Mouse (Mus musculus) forebrain, embryonic 14.5 days (tissue): ENCODE measurements around the gene Snai1. TPM values are rescaled to one million over a fixed set of nuclear protein-coding genes. Genes with fewer than 3 reads are reported as not detected.

Experiments used
- ATAC-seq: fragments of 200-750 bp; cut with Nextera tagmentation; 2 replicates; pipeline ENCODE4 v1.8.0; 2017; ENCODE audit warnings: mild to moderate bottlenecking, moderate library complexity
- DNase-seq: peaks from one replicate; pipeline ENCODE4 v3.0.0-alpha.2; 2015; ENCODE audit warnings: low spot score
- H3K27ac ChIP-seq: fragments of 300-500 bp; sonication (generic); 2 replicates; pipeline ENCODE4 v1.5.1; 2014; ENCODE audit warnings: low read depth, mild to moderate bottlenecking, control low read depth, low read length, moderate library complexity
- H3K27me3 ChIP-seq: fragments of 300-500 bp; sonication (generic); replicated peaks from 2 replicates; pipeline ENCODE4 v1.6.1; 2014; ENCODE audit warnings: low read length, control low read depth, mixed read lengths; ENCODE audit not compliant: control insufficient read depth, insufficient read depth
- H3K36me3 ChIP-seq: fragments of 300-500 bp; sonication (generic); 2 replicates; pipeline ENCODE4 v1.6.1; 2014; ENCODE audit warnings: low read length, control low read depth; ENCODE audit not compliant: control insufficient read depth, insufficient read depth
- H3K4me1 ChIP-seq: fragments of 300-500 bp; sonication (generic); 2 replicates; pipeline ENCODE4 v1.6.1; 2014; ENCODE audit warnings: antibody characterized with exemption, low read length, control low read depth; ENCODE audit not compliant: control insufficient read depth, insufficient read depth
- H3K4me2 ChIP-seq: fragments of 300-500 bp; sonication (generic); 2 replicates; pipeline ENCODE4 v1.6.1; 2014; ENCODE audit warnings: mild to moderate bottlenecking, control low read depth, low read length
- H3K4me3 ChIP-seq: fragments of 300-500 bp; sonication (generic); 2 replicates; pipeline ENCODE4 v1.5.1; 2014; ENCODE audit warnings: low read depth, low read length, control low read depth
- H3K9ac ChIP-seq: fragments of 300-500 bp; sonication (generic); 2 replicates; pipeline ENCODE4 v1.6.1; 2014; ENCODE audit warnings: mild to moderate bottlenecking, low read length, control low read depth, moderate library complexity
- H3K9me3 ChIP-seq: fragments of 300-500 bp; sonication (generic); replicated peaks from 2 replicates; pipeline ENCODE4 v1.6.1; 2016; ENCODE audit warnings: low read length, control low read depth, mixed read lengths; ENCODE audit not compliant: control insufficient read depth
- WGBS: fragments of 180-500 bp; shearing (Covaris S2); extraction: QIAGEN DNeasy Blood & Tissue Kit; methylation state at CpG from one replicate; pipeline ENCODE4 v1.1.7; 2014; 5-methylcytosine and 5-hydroxymethylcytosine counted together
- polyA plus RNA-seq: library from polyadenylated mRNA; unstranded; fragments of >200 nt; fragmentation: Nextera tagmentation; extraction: Ambion mirVana; gene quantifications from 2 replicates; pipeline ENCODE4 v1.2.1, GENCODE M21; 2014

Gene Snai1
- polyA plus RNA-seq, 1 experiment from 2014 or later = 3.0 TPM

DNA sequence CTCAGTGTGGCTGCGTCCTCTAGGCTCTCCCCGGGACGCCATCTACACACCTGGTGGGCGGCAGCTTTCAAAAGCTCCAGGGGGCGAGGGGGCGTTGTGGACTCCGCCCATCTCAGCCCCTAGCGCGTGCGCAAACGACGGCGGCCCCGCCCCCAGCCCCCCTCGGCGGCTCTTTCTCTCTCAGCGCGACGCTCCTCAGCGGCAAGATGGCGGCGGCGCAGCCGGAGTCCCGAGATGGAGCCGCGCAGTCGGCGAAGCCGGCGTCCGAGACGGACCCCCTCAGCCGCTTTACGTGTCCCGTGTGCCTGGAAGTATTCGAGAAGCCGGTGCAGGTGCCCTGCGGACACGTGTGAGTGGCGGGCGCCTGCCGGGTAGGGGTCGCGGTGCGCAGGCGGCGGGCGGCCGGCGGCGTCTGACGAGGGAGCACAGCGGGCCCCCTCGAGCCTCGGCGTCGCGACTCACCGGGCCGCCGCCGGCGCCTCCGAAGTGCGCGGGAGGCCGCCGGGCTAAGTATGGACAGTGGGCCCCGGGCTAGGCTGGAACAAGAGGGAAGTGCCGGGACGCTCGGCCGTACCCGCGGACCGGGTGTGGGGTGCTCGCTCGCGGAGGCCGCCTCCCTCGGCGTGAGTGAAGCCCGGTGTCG, 34.6 kb upstream of the Snai1 start:
- Histone ChIP-seq H3K36me3 (peaks cover 25% of the 10 kb centered on the region), H3K9ac (peak overlapping the region; percentile 95), H3K4me2 (peak overlapping the region; percentile 88), H3K27me3 (no peaks in the 10 kb centered on the region), H3K4me1 (peaks cover 18% of the 10 kb centered on the region), H3K9me3 (no peaks in the 10 kb centered on the region), H3K27ac (peak overlapping the region; percentile 85), H3K4me3 (peak overlapping the region; percentile 99)
- WGBS = under 1% methylated on average over 79 of the region's 85 CpGs
- DNase-seq = peak; percentile 92
- peak; percentile 95 for ATAC-seq

DNA sequence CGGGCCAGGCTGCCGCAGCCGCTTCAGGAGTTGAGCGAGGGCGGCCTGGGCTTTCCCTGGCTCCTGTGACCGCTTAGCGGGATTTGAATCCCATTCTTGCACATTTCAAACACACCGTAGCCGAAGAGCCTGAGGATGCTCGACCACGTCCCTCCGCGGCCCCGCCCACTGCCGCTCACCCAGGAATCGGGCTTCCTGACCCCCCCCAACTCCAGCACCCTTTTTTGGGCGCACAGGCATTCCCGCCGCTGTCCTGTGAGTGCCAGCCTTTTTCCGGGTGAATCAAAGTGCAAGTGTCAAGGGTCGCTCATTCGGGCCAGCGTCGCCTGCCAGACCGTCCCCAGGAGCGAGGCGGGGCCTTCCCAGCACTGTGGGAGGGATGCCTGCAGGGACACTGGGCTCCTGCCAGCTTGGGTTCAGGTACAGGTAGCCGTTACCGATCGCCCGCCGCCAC, 34.1 kb upstream of the Snai1 start:
- Histone ChIP-seq H3K36me3 (peaks cover 30% of the 10 kb centered on the region), H3K27me3 (no peaks in the 10 kb centered on the region), H3K9me3 (no peaks in the 10 kb centered on the region), H3K4me2 (peak overlapping the region; percentile 88), H3K4me3 (peak overlapping the region; percentile 99), H3K27ac (peak overlapping the region; percentile 85), H3K4me1 (peaks cover 18% of the 10 kb centered on the region), H3K9ac (peak overlapping the region; percentile 95)
- ATAC-seq = peak; percentile 29
- WGBS = under 1% methylated on average over 32 of the region's 32 CpGs
- peak; percentile 42 for DNase-seq

DNA sequence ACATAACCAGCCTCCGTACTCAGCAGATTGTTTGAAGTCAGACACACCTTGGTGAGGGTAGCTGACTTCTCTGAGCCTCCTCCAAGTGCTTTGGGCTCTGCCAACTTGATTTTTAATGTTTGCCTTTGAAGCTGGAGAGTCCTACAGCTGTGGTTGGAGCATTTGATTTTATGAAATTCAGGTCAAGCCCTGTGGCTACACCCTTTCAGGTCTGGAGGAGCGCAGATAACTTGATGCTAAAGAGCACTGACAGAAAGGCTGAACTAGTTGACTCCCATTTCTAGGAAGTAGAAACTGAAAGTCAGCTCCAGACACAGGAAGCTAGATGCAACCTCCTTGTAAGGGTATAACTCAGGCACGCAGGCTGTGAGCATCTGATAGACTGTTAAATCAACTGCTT, 32.9 kb upstream of the Snai1 start:
- Histone ChIP-seq H3K4me2 (peak overlapping the region; percentile 88), H3K9me3 (no peaks in the 10 kb centered on the region), H3K4me1 (peaks cover 18% of the 10 kb centered on the region), H3K4me3 (peak overlapping the region; percentile 99; the same call in 1 of the 2 replicates), H3K27me3 (no peaks in the 10 kb centered on the region), H3K36me3 (peaks cover 42% of the 10 kb centered on the region), H3K27ac (no peak overlapping the region), H3K9ac (peak overlapping the region; percentile 41; the same call in 1 of the 2 replicates)
- WGBS = 92% methylated on average over 3 of the region's 3 CpGs
- DNase-seq (no peak), ATAC-seq (no peak)

DNA sequence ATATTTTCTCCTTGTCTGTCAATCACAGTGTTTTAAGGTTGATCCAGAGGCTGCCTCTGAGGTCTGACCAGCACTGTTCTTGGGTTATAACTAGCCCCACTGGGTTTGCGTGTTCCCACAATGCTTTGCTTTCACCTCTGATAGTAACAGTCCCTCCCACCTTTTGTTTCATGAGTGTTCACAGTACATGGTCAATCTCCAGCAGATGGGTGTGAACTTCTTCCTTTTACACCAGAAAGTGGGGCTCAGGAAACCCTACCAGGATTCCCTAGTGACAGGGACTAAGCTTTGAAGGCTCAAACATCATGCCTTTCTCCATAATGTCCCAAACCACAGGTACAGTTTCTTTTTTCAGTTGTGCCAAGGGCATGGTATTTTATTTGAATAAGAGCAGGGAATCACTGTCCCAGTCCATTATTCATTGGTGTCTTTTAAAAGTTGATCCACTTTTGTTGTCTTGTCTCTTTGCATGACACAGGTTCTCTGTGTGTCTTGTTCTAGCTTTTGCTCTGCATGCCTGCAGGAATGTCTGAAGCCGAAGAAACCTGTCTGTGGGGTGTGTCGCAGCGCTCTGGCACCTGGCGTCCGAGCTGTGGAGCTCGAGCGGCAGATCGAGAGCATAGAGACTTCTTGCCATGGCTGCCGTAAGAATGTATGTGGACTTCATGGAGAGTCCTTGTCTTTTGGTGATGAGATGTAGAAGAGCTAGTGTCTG, 31.3 kb upstream of the Snai1 start:
- Histone ChIP-seq H3K27me3 (no peaks in the 10 kb centered on the region), H3K9me3 (no peaks in the 10 kb centered on the region), H3K4me3 (no peak overlapping the region), H3K4me2 (no peak overlapping the region), H3K4me1 (peaks cover 18% of the 10 kb centered on the region), H3K36me3 (peaks cover 57% of the 10 kb centered on the region), H3K27ac (no peak overlapping the region), H3K9ac (no peak overlapping the region)
- no peak for ATAC-seq
- DNase-seq = no peak
- WGBS = 94% methylated on average over 10 of the region's 10 CpGs

DNA sequence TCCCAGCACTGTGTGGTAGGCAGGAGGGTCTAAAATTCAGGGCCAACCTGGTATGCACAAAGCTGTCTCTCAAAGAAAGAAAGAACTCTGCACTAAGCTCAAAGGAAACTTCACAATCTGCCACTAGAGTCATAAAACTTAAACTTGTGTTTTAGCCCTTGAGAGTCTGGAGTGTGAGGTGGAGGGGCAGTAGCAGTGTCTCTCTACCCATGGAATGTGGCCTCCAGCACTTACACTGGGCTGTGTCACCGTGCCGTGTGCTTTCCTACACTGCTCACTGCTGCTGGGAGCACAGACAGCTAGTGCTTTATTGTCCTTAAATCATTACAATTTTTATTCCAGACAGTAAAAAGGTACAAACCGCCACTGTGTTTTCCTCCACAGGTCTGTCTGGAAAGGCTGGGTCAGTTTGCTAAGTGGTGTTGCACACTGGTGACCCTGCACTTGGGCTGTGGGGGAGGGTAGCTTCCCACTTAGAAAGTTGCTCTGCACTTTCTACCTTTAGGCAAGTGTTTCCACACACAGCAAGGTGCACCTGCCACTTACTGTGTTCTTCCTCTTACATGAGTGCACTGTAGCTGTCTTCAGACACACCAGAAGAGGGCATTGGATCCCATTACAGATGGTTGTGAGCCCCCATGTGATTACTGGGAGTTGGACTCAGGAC, 30.1 kb upstream of the Snai1 start:
- Histone ChIP-seq H3K36me3 (peaks cover 69% of the 10 kb centered on the region), H3K27ac (no peak overlapping the region), H3K4me3 (no peak overlapping the region), H3K9me3 (no peaks in the 10 kb centered on the region), H3K27me3 (no peaks in the 10 kb centered on the region), H3K9ac (no peak overlapping the region), H3K4me1 (peaks cover 18% of the 10 kb centered on the region), H3K4me2 (no peak overlapping the region)
- 95% methylated on average over 3 of the region's 3 CpGs for WGBS
- no peak for DNase-seq
- ATAC-seq = no peak

DNA sequence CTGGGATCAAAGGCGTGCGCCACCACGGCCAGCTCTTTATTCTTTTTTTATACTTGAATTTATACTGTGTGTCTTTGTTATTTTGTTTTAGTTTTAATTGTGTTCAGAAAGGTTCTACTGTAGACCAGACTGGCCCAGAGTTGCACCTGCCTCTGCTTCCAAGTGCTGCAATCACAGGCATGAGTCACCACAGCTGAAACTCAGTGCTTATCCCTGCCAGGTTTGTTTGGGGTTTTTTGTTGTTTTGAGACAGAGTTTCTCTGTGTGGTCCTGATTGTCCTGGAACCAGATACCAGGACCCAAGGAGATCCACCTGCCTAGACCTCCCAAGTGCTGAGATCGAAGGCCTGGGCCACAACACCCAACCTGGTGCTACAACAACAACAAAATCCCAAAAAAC, 29.4 kb upstream of the Snai1 start:
- no peak for ATAC-seq
- no peaks in the 10 kb centered on the region for H3K27me3 ChIP-seq
- DNase-seq = no peak
- H3K4me2 ChIP-seq = no peak overlapping the region
- WGBS = 95% methylated on average over 4 of the region's 4 CpGs
- H3K9ac ChIP-seq = no peak overlapping the region
- peaks cover 18% of the 10 kb centered on the region for H3K4me1 ChIP-seq
- no peak overlapping the region for H3K4me3 ChIP-seq
- no peaks in the 10 kb centered on the region for H3K9me3 ChIP-seq
- H3K27ac ChIP-seq = no peak overlapping the region
- H3K36me3 ChIP-seq = peaks cover 76% of the 10 kb centered on the region

DNA sequence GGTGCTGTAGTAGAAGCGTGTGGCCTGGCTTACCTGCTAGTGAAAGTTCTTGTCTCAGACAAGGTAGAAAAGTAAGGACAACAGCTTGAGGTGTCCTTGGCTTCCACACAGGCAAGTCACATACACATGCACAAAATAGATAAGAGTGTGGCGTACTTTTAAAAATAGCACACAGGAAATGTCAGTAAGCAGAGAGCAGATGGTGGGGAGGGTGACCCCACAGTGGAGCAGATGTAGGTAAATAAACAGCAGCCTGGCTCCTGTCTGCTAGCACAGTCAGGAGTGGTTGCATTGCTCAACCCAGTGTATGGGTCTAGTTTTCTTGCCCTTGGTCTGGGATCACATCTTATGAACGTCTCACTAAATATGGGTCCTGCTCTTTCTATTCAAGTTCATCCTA, 27.5 kb upstream of the Snai1 start:
- DNase-seq = no peak

DNA sequence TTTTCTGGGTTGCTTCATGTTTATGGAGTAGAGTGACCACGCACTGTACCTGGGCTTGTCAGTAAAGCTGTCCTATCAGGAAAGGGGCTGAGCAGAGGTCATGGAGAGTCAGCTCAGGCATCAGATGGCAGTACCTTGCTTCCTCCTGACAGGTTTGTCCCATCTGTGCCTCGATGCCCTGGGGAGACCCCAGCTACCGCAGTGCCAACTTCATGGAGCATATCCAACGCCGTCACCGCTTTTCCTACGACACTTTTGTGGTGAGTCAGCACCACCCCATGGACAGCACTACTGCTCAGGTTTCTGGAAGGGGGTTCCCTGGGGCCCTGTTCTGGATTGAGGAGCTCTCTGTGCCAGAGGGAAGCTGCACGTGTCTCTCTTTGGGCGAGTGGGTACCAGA, 25.6 kb upstream of the Snai1 start:
- Histone ChIP-seq H3K27me3 (no peaks in the 10 kb centered on the region), H3K9me3 (no peaks in the 10 kb centered on the region), H3K36me3 (peaks cover 98% of the 10 kb centered on the region), H3K9ac (no peak overlapping the region), H3K27ac (no peak overlapping the region), H3K4me1 (no peaks in the 10 kb centered on the region), H3K4me3 (no peak overlapping the region), H3K4me2 (no peak overlapping the region)
- 96% methylated on average over 9 of the region's 9 CpGs for WGBS
- DNase-seq (no peak), ATAC-seq (no peak)

More for the DNA sequence above, 27.5 kb upstream of the Snai1 start:
- no peak overlapping the region for H3K27ac ChIP-seq
- 0 out of 2 replicates have a peak, but pooled peaks cover 4% of the 10 kb centered on the region for H3K4me1 ChIP-seq
- 91% methylated on average over 3 of the region's 3 CpGs for WGBS
- peaks cover 91% of the 10 kb centered on the region for H3K36me3 ChIP-seq
- ATAC-seq = no peak
- no peak overlapping the region for H3K4me3 ChIP-seq
- H3K9ac ChIP-seq = no peak overlapping the region
- no peaks in the 10 kb centered on the region for H3K27me3 ChIP-seq
- H3K9me3 ChIP-seq = no peaks in the 10 kb centered on the region
- no peak overlapping the region for H3K4me2 ChIP-seq
